Mouse (Mus musculus) neural tube, embryonic 11.5 days (tissue): ENCODE measurements around the gene Arl11. TPM values are rescaled to one million over a fixed set of nuclear protein-coding genes. Genes with fewer than 3 reads are reported as not detected.

ENCODE experiments used
- ATAC-seq: fragments of 200-750 bp; cut with Nextera tagmentation; 2 replicates; pipeline ENCODE4 v1.8.0; 2017; ENCODE audit warnings: moderate number of reproducible peaks, mild to moderate bottlenecking, moderate TSS enrichment, moderate library complexity; ENCODE audit not compliant: insufficient read depth, low FRiP score, low TSS enrichment
- DNase-seq: peaks from one replicate; pipeline ENCODE4 v3.0.0-alpha.2; 2015; ENCODE audit warnings: low spot score
- H3K27ac ChIP-seq: fragments of 300-500 bp; sonication (generic); 2 replicates; pipeline ENCODE4 v1.5.1; 2014; ENCODE audit warnings: low read depth, mild to moderate bottlenecking, low read length
- H3K27me3 ChIP-seq: fragments of 300-500 bp; sonication (generic); 2 replicates; pipeline ENCODE4 v1.6.1; 2014; ENCODE audit warnings: mild to moderate bottlenecking, low read length, mixed read lengths; ENCODE audit not compliant: control insufficient read depth, insufficient read depth
- H3K36me3 ChIP-seq: fragments of 300-500 bp; sonication (generic); 2 replicates; pipeline ENCODE4 v1.6.1; 2014; ENCODE audit warnings: mild to moderate bottlenecking, low read length, moderate library complexity, mixed read lengths; ENCODE audit not compliant: control insufficient read depth, insufficient read depth
- H3K4me1 ChIP-seq: fragments of 300-500 bp; sonication (generic); 2 replicates; pipeline ENCODE4 v1.6.1; 2014; ENCODE audit warnings: low read length, mixed read lengths; ENCODE audit not compliant: control insufficient read depth, insufficient read depth
- H3K4me2 ChIP-seq: fragments of 300-500 bp; sonication (generic); 2 replicates; pipeline ENCODE4 v1.6.1; 2014; ENCODE audit warnings: low read depth, mild to moderate bottlenecking, moderate library complexity
- H3K4me3 ChIP-seq: fragments of 300-500 bp; sonication (generic); 2 replicates; pipeline ENCODE4 v1.5.1; 2014; ENCODE audit warnings: low read depth, low read length
- H3K9ac ChIP-seq: fragments of 300-500 bp; sonication (generic); 2 replicates; pipeline ENCODE4 v1.6.1; 2014; ENCODE audit warnings: mild to moderate bottlenecking, low read length
- H3K9me3 ChIP-seq: fragments of 300-500 bp; sonication (generic); 2 replicates; pipeline ENCODE4 v1.6.1; 2016; ENCODE audit warnings: low read length; ENCODE audit not compliant: control insufficient read depth
- WGBS: fragments of 180-500 bp; shearing (Covaris S2); extraction: QIAGEN DNeasy Blood & Tissue Kit; methylation state at CpG from one replicate; pipeline ENCODE4 v1.1.7; 2014; 5-methylcytosine and 5-hydroxymethylcytosine counted together
- polyA plus RNA-seq: library from polyadenylated mRNA; unstranded; fragments of >200 nt; fragmentation: Nextera tagmentation; extraction: Ambion mirVana; gene quantifications from 2 replicates; pipeline ENCODE4 v1.2.1, GENCODE M21; 2014

Arl11 gene
- polyA plus RNA-seq = 0.22 and 0.56 TPM in 2 replicates

GRCm38 (mm10) chr14:61309593-61309992 lies at the start of gene Arl11:
Arl11 (plus strand) TSS chr14:61309753.
- ATAC-seq (no peak), DNase-seq (no peak)
- Histone ChIP-seq H3K36me3 (no peaks in the 10 kb centered on the region), H3K4me2 (no peak within 1 kb of the TSS), H3K27ac (no peak within 1 kb of the TSS), H3K27me3 (no peaks in the 10 kb centered on the region), H3K9me3 (no peaks in the 10 kb centered on the region), H3K9ac (no peak within 1 kb of the TSS), H3K4me3 (no peak within 1 kb of the TSS), H3K4me1 (no peaks in the 10 kb centered on the region)
- 60% methylated on average over 6 of the region's 6 CpGs for WGBS

- Histone ChIP-seq H3K9ac (no peak overlapping the region), H3K9me3 (no peaks in the 10 kb centered on the region), H3K4me2 (no peak overlapping the region), H3K27ac (no peak overlapping the region), H3K4me3 (no peak overlapping the region), H3K4me1 (no peaks in the 10 kb centered on the region), H3K27me3 (no peaks in the 10 kb centered on the region), H3K36me3 (no peaks in the 10 kb centered on the region)
- DNase-seq (no peak), ATAC-seq (no peak)
- 58% methylated on average over 5 of the region's 5 CpGs for WGBS
Observed at GRCm38 (mm10) chr14:61267908-61268475, 41.6 kb upstream of the Arl11 start.

GRCm38 (mm10) chr14:61274414-61275198 lies 34.9 kb upstream of the Arl11 start:
- Histone ChIP-seq H3K4me3 (peak overlapping the region; percentile 16; the same call in 1 of the 2 replicates), H3K4me1 (0 out of 2 replicates have a peak, but pooled peaks cover 2% of the 10 kb centered on the region), H3K9me3 (no peaks in the 10 kb centered on the region), H3K27ac (no peak overlapping the region), H3K4me2 (peak overlapping the region; percentile 28; the same call in 1 of the 2 replicates), H3K27me3 (peaks cover 19% of the 10 kb centered on the region), H3K9ac (no peak overlapping the region), H3K36me3 (no peaks in the 10 kb centered on the region)
- 12% methylated on average over 38 of the region's 38 CpGs for WGBS
- DNase-seq (no peak), ATAC-seq (no peak)

GRCm38 (mm10) chr14:61277285-61277684 lies 32.3 kb upstream of the Arl11 start:
- Histone ChIP-seq H3K4me2 (no peak overlapping the region), H3K27ac (no peak overlapping the region), H3K9me3 (no peaks in the 10 kb centered on the region), H3K36me3 (no peaks in the 10 kb centered on the region), H3K27me3 (peaks cover 19% of the 10 kb centered on the region), H3K4me1 (0 out of 2 replicates have a peak, but pooled peaks cover 2% of the 10 kb centered on the region), H3K9ac (no peak overlapping the region), H3K4me3 (no peak overlapping the region)
- DNase-seq = peak; percentile 54
- no peak for ATAC-seq
- WGBS = 60% methylated on average over 1 of the region's 1 CpGs

- Histone ChIP-seq H3K36me3 (no peaks in the 10 kb centered on the region), H3K4me3 (no peak overlapping the region), H3K27me3 (peaks cover 19% of the 10 kb centered on the region), H3K4me1 (0 out of 2 replicates have a peak, but pooled peaks cover 2% of the 10 kb centered on the region), H3K9ac (no peak overlapping the region), H3K9me3 (no peaks in the 10 kb centered on the region), H3K27ac (no peak overlapping the region), H3K4me2 (no peak overlapping the region)
- ATAC-seq (no peak), DNase-seq (no peak)
- WGBS = 85% methylated on average over 7 of the region's 7 CpGs
Observed at GRCm38 (mm10) chr14:61278676-61279300, 30.8 kb upstream of the Arl11 start.

GRCm38 (mm10) chr14:61288606-61289286 lies 20.8 kb upstream of the Arl11 start:
- Histone ChIP-seq H3K4me1 (no peaks in the 10 kb centered on the region), H3K9ac (no peak overlapping the region), H3K4me2 (no peak overlapping the region), H3K9me3 (no peaks in the 10 kb centered on the region), H3K4me3 (no peak overlapping the region), H3K27ac (no peak overlapping the region), H3K27me3 (no peaks in the 10 kb centered on the region), H3K36me3 (no peaks in the 10 kb centered on the region)
- DNase-seq = no peak
- ATAC-seq = no peak
- WGBS = 76% methylated on average over 19 of the region's 19 CpGs

GRCm38 (mm10) chr14:61290664-61291063 lies 18.9 kb upstream of the Arl11 start:
- ATAC-seq (no peak), DNase-seq (no peak)
- Histone ChIP-seq H3K27ac (no peak overlapping the region), H3K9me3 (no peaks in the 10 kb centered on the region), H3K36me3 (no peaks in the 10 kb centered on the region), H3K4me1 (no peaks in the 10 kb centered on the region), H3K4me2 (no peak overlapping the region), H3K4me3 (no peak overlapping the region), H3K27me3 (no peaks in the 10 kb centered on the region), H3K9ac (no peak overlapping the region)
- 81% methylated on average over 3 of the region's 3 CpGs for WGBS

GRCm38 (mm10) chr14:61293884-61294737 lies 15.4 kb upstream of the Arl11 start:
- 54% methylated on average over 16 of the region's 16 CpGs for WGBS
- Histone ChIP-seq H3K36me3 (no peaks in the 10 kb centered on the region), H3K27me3 (no peaks in the 10 kb centered on the region), H3K27ac (no peak overlapping the region), H3K4me2 (no peak overlapping the region), H3K9ac (no peak overlapping the region), H3K9me3 (no peaks in the 10 kb centered on the region), H3K4me3 (no peak overlapping the region), H3K4me1 (no peaks in the 10 kb centered on the region)
- ATAC-seq = no peak
- DNase-seq = peak; percentile 51
